Mouse (Mus musculus) frontal cortex, adult (tissue): ENCODE measurements around the gene Tnfrsf12a.

Source experiments
- ATAC-seq: cut with Nextera tagmentation; 2 replicates; pipeline ENCODE4 v1.9.2; 2017; ENCODE audit warnings: mild to moderate bottlenecking, moderate library complexity, mixed read lengths; ENCODE audit not compliant: low TSS enrichment

Gene Tnfrsf12a

GRCm38 (mm10) chr17:23681086-23681485, 3.8 kb upstream of the Tnfrsf12a start:
- ATAC-seq: no peak

- no peak for ATAC-seq
These were observed 3.1 kb upstream of the Tnfrsf12a start for GRCm38 (mm10) chr17:23680336-23680735.

GRCm38 (mm10) chr17:23679127-23679835, 2.0 kb upstream of the Tnfrsf12a start, which contains the start of gene Cldn6:
TSS of gene Cldn6 (plus strand) at chr17:23679249.
- no peak for ATAC-seq

GRCm38 (mm10) chr17:23676473-23677031, 716 bp downstream of the Tnfrsf12a start:
- no peak for ATAC-seq

GRCm38 (mm10) chr17:23675564-23676281, 1.5 kb downstream of the Tnfrsf12a start:
- ATAC-seq: no peak

- ATAC-seq: no peak
These were observed 2.1 kb downstream of the Tnfrsf12a start for GRCm38 (mm10) chr17:23675127-23675526.

GRCm38 (mm10) chr17:23674271-23674952, 2.9 kb downstream of the Tnfrsf12a start:
- no peak for ATAC-seq

GRCm38 (mm10) chr17:23673424-23674073, 3.7 kb downstream of the Tnfrsf12a start, which contains the start of the genes Hcfc1r1 and Thoc6:
TSS of gene Hcfc1r1 (plus strand) at chr17:23673596.
TSS of gene Thoc6 (minus strand) at chr17:23673882.
- peak; percentile 95 for ATAC-seq

- no peak for ATAC-seq
These were observed 4.5 kb downstream of the Tnfrsf12a start for GRCm38 (mm10) chr17:23672761-23673160.

GRCm38 (mm10) chr17:23671519-23671918, 5.7 kb downstream of the Tnfrsf12a start:
- ATAC-seq: no peak

- no peak for ATAC-seq
These were observed 6.7 kb downstream of the Tnfrsf12a start for GRCm38 (mm10) chr17:23670516-23671074.

- no peak for ATAC-seq
These were observed 11.8 kb downstream of the Tnfrsf12a start for GRCm38 (mm10) chr17:23665511-23665910.

GRCm38 (mm10) chr17:23664556-23665021, 12.7 kb downstream of the Tnfrsf12a start:
- no peak for ATAC-seq

- no peak for ATAC-seq
These were observed 15.7 kb downstream of the Tnfrsf12a start for GRCm38 (mm10) chr17:23661526-23661925.

GRCm38 (mm10) chr17:23660876-23661200, 16.4 kb downstream of the Tnfrsf12a start:
- no peak for ATAC-seq

GRCm38 (mm10) chr17:23660117-23660875, 17.0 kb downstream of the Tnfrsf12a start, which contains the start of gene Bicdl2:
TSS of gene Bicdl2 (plus strand) at chr17:23660506.
- no peak for ATAC-seq

- no peak for ATAC-seq
These were observed 18.8 kb downstream of the Tnfrsf12a start for GRCm38 (mm10) chr17:23658450-23658849.

- ATAC-seq: no peak
These were observed 22.9 kb downstream of the Tnfrsf12a start for GRCm38 (mm10) chr17:23654410-23654809.

- ATAC-seq: no peak
These were observed 23.3 kb downstream of the Tnfrsf12a start for GRCm38 (mm10) chr17:23654001-23654400.

GRCm38 (mm10) chr17:23653324-23653723, 23.9 kb downstream of the Tnfrsf12a start:
- ATAC-seq: no peak
